Mouse (Mus musculus): ENCODE results near the gene Trpc1.

DNA sequence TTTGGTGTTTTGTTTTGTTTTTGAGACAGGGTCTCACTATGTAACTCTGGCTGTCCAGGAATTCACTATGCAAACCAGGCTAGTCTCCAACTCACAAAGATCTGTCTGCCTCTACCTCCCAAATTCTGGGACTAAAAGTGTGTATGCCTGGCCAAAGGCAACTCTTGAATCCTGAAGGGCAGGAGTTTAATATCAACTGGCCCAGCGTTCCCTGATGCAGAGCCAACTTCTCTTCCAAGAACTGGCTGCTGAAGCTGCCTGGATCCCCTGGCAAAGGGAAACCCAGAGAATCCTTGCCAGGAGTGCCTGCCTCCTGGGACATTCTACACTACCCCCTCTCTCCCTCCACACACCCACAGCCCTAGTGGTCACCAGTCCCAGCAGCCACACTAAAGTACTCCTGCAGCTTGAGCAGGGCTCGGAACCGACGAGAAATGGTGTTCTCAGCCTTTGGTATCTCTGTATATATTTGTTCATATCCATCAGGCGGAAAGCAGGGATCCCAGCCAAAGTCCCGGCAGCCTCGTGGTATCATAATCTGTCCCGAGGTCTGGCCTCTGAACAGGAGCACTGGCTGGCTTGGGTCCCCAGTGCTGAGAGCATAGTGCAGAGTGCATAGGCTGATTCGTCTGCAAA lies 75.0 kb downstream of the Trpc1 start:
- no peak for TF ChIP-seq POLR2A (IDR thresholded peaks at IDR 0.05; ENCODE audit: control insufficient read depth in 1 of 2, insufficient read depth in 1 of 2, low read depth in 1 of 2, low read length in 2 of 2, poor library complexity in 1 of 2)
- no peak for TF ChIP-seq ZKSCAN1 (IDR thresholded peaks at IDR 0.05; ENCODE audit: low read depth, low read length)
- TF ChIP-seq TCF12 (IDR thresholded peaks at IDR 0.05; ENCODE audit: low read depth, low read length) = no peak
- no peak for TF ChIP-seq TBP (IDR thresholded peaks at IDR 0.05; ENCODE audit: low read depth, low read length)
- no peak for TF ChIP-seq SMC3 (IDR thresholded peaks at IDR 0.05; ENCODE audit: low read depth, low read length)
- TF ChIP-seq JUND (IDR thresholded peaks at IDR 0.05; ENCODE audit: low read depth, low read length) = no peak
- TF ChIP-seq RAD21 (IDR thresholded peaks at IDR 0.05; ENCODE audit: low read depth, low read length) = no peak
- TF ChIP-seq CTCF (IDR thresholded peaks at IDR 0.05 in 2 of 3, conservative IDR thresholded peaks at IDR 0.05 in 1 of 3; ENCODE audit: control insufficient read depth in 1 of 3, insufficient read depth in 1 of 3, low read depth in 2 of 3, low read length in 3 of 3, poor library complexity in 1 of 3, severe bottlenecking in 1 of 3) = no peak
- TF ChIP-seq E2F4 (IDR thresholded peaks at IDR 0.05; ENCODE audit: borderline replicate concordance, low read depth, low read length) = no peak
- no peak for TF ChIP-seq MEF2A (IDR thresholded peaks at IDR 0.05; ENCODE audit: extremely low read depth, insufficient replicate concordance, low read depth, low read length, poor library complexity, severe bottlenecking)

Measured in MEL (cell line).